ENCODE assay signal across 10 mouse cellular contexts in the genomic region with DNA sequence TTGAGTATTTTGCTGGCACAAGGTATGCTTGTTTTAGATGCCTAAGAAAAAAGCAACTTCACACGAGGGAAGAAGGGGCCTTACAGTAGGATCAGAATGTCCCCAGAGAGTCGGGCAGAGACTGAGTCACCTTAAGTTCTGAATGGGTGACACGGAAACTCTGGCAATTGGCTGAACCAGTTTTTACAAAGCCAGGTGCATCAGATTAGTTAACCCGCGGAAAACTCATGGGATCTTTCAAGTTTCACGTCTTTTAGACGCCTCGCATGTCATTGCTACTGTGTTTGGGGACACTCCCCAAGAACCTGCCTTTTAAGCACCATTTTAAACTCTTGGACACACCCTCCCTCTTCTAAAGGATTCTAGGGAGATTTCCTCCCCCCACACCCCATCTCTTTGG. TPM values are rescaled to one million over a fixed set of nuclear protein-coding genes. Genes with fewer than 3 reads are reported as not detected.
DNase-seq lines count a peak whose midpoint lies in the region; ATAC-seq and TF ChIP-seq lines count a peak whose summit lies in the region.
"Had no signal": no experiment of that assay in that cellular context is flagged by ENCODE, and none has a peak within 500 bp of the region (broad histone marks: within the 10 kb centered on the region; RNA-seq: fewer than 3 reads in every experiment).

No protein-coding gene starts in this region.

- no peak for DNase-seq in kidney, adult 2 months
- no peak for DNase-seq in layer of hippocampus, postnatal 14 days (ENCODE audit: low spot score in 2 of 2)
- DNase-seq in thymus, postnatal 14 days: no peak
- DNase-seq: kidney, postnatal 4 days; lung, adult 2 months; thymus, adult 18-20 months had no signal

- H3K4me2 ChIP-seq in kidney, embryonic 16.5 days (replicated peaks; ENCODE audit: low read depth, low read length): peak overlapping the region; percentile 99; the same call in 1 of the 2 replicates
- peak overlapping the region; percentile 97 for H3K4me2 ChIP-seq in embryonic facial prominence, embryonic 13.5 days
- peak overlapping the region; percentile 80 for H3K4me2 ChIP-seq in forebrain, embryonic 16.5 days (ENCODE audit: low read length)
- peak overlapping the region; percentile 79 for H3K4me2 ChIP-seq in midbrain, embryonic 16.5 days (ENCODE audit: low read length)

- WGBS in kidney, embryonic 16.5 days: 33% methylated on average over 8 of the region's 8 CpGs
- WGBS in kidney, adult 2 months: 58% methylated on average over 8 of the region's 8 CpGs
- 17% methylated on average over 8 of the region's 8 CpGs for WGBS in embryonic facial prominence, embryonic 13.5 days
- WGBS in forebrain, embryonic 16.5 days: 18% methylated on average over 8 of the region's 8 CpGs
- 16% methylated on average over 8 of the region's 8 CpGs for WGBS in midbrain, embryonic 16.5 days

- no peak for TF ChIP-seq CTCF in kidney, adult 2 months (conservative IDR thresholded peaks at IDR 0.05; ENCODE audit: insufficient read depth, insufficient read length, low read depth, low read length)

- H3K9ac ChIP-seq in kidney, embryonic 16.5 days (replicated peaks; ENCODE audit: low read length): no peak overlapping the region
- 0 out of 2 replicates have a peak overlapping the region, but pooled peaks have one; percentile 74 for H3K9ac ChIP-seq in embryonic facial prominence, embryonic 13.5 days
- H3K9ac ChIP-seq in forebrain, embryonic 16.5 days (replicated peaks; ENCODE audit: low read depth, low read length): peak overlapping the region; percentile 96
- peak overlapping the region; percentile 92; the same call in 1 of the 2 replicates for H3K9ac ChIP-seq in midbrain, embryonic 16.5 days (ENCODE audit: low read depth, low read length)

- no peak overlapping the region for H3K4me3 ChIP-seq in kidney, embryonic 16.5 days (ENCODE audit: low read length)
- no peak overlapping the region for H3K4me3 ChIP-seq in kidney, adult 2 months (ENCODE audit: insufficient read depth, low read depth, low read length)
- H3K4me3 ChIP-seq in embryonic facial prominence, embryonic 13.5 days: peak overlapping the region; percentile 65
- peak overlapping the region; percentile 87 for H3K4me3 ChIP-seq in forebrain, embryonic 16.5 days (replicated peaks; ENCODE audit: low read length)
- peak overlapping the region; percentile 86 for H3K4me3 ChIP-seq in midbrain, embryonic 16.5 days (ENCODE audit: low read depth, low read length)

- no peak for ATAC-seq in kidney, embryonic 16.5 days (ENCODE audit: low FRiP score, low TSS enrichment)
- ATAC-seq in embryonic facial prominence, embryonic 13.5 days (ENCODE audit: insufficient number of reproducible peaks, insufficient read depth, low FRiP score, low TSS enrichment, low read depth): no peak
- ATAC-seq in forebrain, embryonic 16.5 days: no peak
- ATAC-seq in midbrain, embryonic 16.5 days: no peak

- no peaks in the 10 kb centered on the region for H3K9me3 ChIP-seq in kidney, embryonic 16.5 days (ENCODE audit: low read length)
- no peaks in the 10 kb centered on the region for H3K9me3 ChIP-seq in embryonic facial prominence, embryonic 13.5 days
- no peaks in the 10 kb centered on the region for H3K9me3 ChIP-seq in forebrain, embryonic 16.5 days (ENCODE audit: control insufficient read depth, low read length)
- no peaks in the 10 kb centered on the region for H3K9me3 ChIP-seq in midbrain, embryonic 16.5 days (replicated peaks; ENCODE audit: control insufficient read depth, low read length, poor library complexity, severe bottlenecking)

- peaks cover 7% of the 10 kb centered on the region; the same call in 1 of the 2 replicates for H3K4me1 ChIP-seq in kidney, embryonic 16.5 days (ENCODE audit: insufficient read depth, low read length)
- H3K4me1 ChIP-seq in kidney, adult 2 months (ENCODE audit: control insufficient read depth, insufficient read depth, low read length): peaks cover 4% of the 10 kb centered on the region; the same call in 1 of the 2 replicates
- peaks cover 14% of the 10 kb centered on the region for H3K4me1 ChIP-seq in embryonic facial prominence, embryonic 13.5 days
- peaks cover 39% of the 10 kb centered on the region for H3K4me1 ChIP-seq in forebrain, embryonic 16.5 days (replicated peaks; ENCODE audit: control insufficient read depth, insufficient read depth, low read length)
- peaks cover 12% of the 10 kb centered on the region for H3K4me1 ChIP-seq in midbrain, embryonic 16.5 days (ENCODE audit: control insufficient read depth, insufficient read depth, low read length)

- peaks cover 22% of the 10 kb centered on the region for H3K27me3 ChIP-seq in kidney, embryonic 16.5 days (ENCODE audit: insufficient read depth, low read length)
- H3K27me3 ChIP-seq in kidney, adult 2 months (replicated peaks; ENCODE audit: control insufficient read depth, insufficient read depth, low read length): no peaks in the 10 kb centered on the region
- peaks cover 31% of the 10 kb centered on the region for H3K27me3 ChIP-seq in embryonic facial prominence, embryonic 13.5 days
- H3K27me3 ChIP-seq in forebrain, embryonic 16.5 days (replicated peaks; ENCODE audit: control insufficient read depth, insufficient read depth, low read length): 0 out of 2 replicates have a peak, but pooled peaks cover 2% of the 10 kb centered on the region
- H3K27me3 ChIP-seq in midbrain, embryonic 16.5 days (ENCODE audit: control insufficient read depth, insufficient read depth, low read depth, low read length): no peaks in the 10 kb centered on the region

- no peaks in the 10 kb centered on the region for H3K36me3 ChIP-seq in kidney, embryonic 16.5 days (ENCODE audit: insufficient read depth, low read length)
- H3K36me3 ChIP-seq in kidney, adult 2 months (ENCODE audit: control insufficient read depth, insufficient read depth, low read length): no peaks in the 10 kb centered on the region
- H3K36me3 ChIP-seq in embryonic facial prominence, embryonic 13.5 days: no peaks in the 10 kb centered on the region
- no peaks in the 10 kb centered on the region for H3K36me3 ChIP-seq in forebrain, embryonic 16.5 days (ENCODE audit: control insufficient read depth, insufficient read depth)
- no peaks in the 10 kb centered on the region for H3K36me3 ChIP-seq in midbrain, embryonic 16.5 days (ENCODE audit: control insufficient read depth, insufficient read depth, low read length)

- no peak for TF ChIP-seq POLR2A in kidney, adult 2 months (IDR thresholded peaks at IDR 0.05; ENCODE audit: low read depth, low read length)

- H3K27ac ChIP-seq in kidney, embryonic 16.5 days (ENCODE audit: low read length): no peak overlapping the region
- H3K27ac ChIP-seq in kidney, adult 2 months (ENCODE audit: insufficient read depth, low read depth, low read length): no peak overlapping the region
- H3K27ac ChIP-seq in embryonic facial prominence, embryonic 13.5 days: no peak overlapping the region
- H3K27ac ChIP-seq in forebrain, embryonic 16.5 days (ENCODE audit: low read length): peak overlapping the region; percentile 86; the same call in 1 of the 2 replicates
- no peak overlapping the region for H3K27ac ChIP-seq in midbrain, embryonic 16.5 days (ENCODE audit: low read length)

RNA-seq across cellular contexts. Expression of a gene that starts 1.3 kb away (rescaled TPM):
- polyA plus RNA-seq in kidney, embryonic 16.5 days (2015; fragmentation: Nextera tagmentation; extraction: Ambion mirVana): 8.3 and 8.5 TPM in 2 replicates
- polyA plus RNA-seq in kidney, adult 2 months (2012; rRNA removed): 6.9 and 7.1 TPM in 2 replicates
- polyA plus RNA-seq in embryonic facial prominence, embryonic 13.5 days (2015; fragmentation: Nextera tagmentation; extraction: Ambion mirVana): 9.6 and 10.0 TPM in 2 replicates
- 72.3 and 88.6 TPM in 2 replicates for polyA plus RNA-seq in forebrain, embryonic 16.5 days (2015; fragmentation: Nextera tagmentation; extraction: Ambion mirVana)
- polyA plus RNA-seq in midbrain, embryonic 16.5 days (2015; fragmentation: Nextera tagmentation; extraction: Ambion mirVana): 28.9 and 29.6 TPM in 2 replicates
- 10 to 100 TPM; 50.2 to 54.2 TPM for total RNA-seq in layer of hippocampus, postnatal 14 days (2021)

Comparison
In these comparisons a context has a peak if more than half of its experiments do, and no peak if none do; other contexts are left out.
1. H3K4me3 ChIP-seq: peak in embryonic facial prominence, embryonic 13.5 days (single experiment), forebrain, embryonic 16.5 days (single experiment) and midbrain, embryonic 16.5 days (single experiment); none in kidney, embryonic 16.5 days (single experiment) and kidney, adult 2 months (single experiment).
2. Peak in every context shown above with its lines, with median percentiles within 50 percentile points of each other: H3K4me2 ChIP-seq.